Comparison of ENCODE assay signal across 19 mouse cellular contexts in genomic region chr16:94731027-94731426, GRCm38 (mm10).
"Had no signal": no experiment of that assay in that cellular context is flagged by ENCODE, and none has a peak within 500 bp of the region (broad histone marks: within the 10 kb centered on the region; RNA-seq: fewer than 3 reads in every experiment).

No protein-coding gene starts in this region.

- H3K9ac ChIP-seq: liver, embryonic 13.5 days; liver, embryonic 15.5 days; liver, postnatal 0 days; lung, embryonic 15.5 days; midbrain, embryonic 13.5 days; midbrain, embryonic 15.5 days; neural tube, embryonic 12.5 days had no signal

- H3K9me3 ChIP-seq: liver, embryonic 15.5 days; lung, embryonic 15.5 days; midbrain, embryonic 13.5 days; midbrain, embryonic 15.5 days; neural tube, embryonic 12.5 days had no signal

- H3K27me3 ChIP-seq: liver, embryonic 13.5 days; liver, embryonic 15.5 days; lung, embryonic 15.5 days; midbrain, embryonic 13.5 days; midbrain, embryonic 15.5 days; neural tube, embryonic 12.5 days had no signal

- ATAC-seq: liver, postnatal 0 days; lung, postnatal 0 days; midbrain, embryonic 13.5 days; midbrain, embryonic 15.5 days had no signal

- H3K27ac ChIP-seq: liver, embryonic 13.5 days; liver, embryonic 15.5 days; lung, embryonic 15.5 days; macrophage; midbrain, embryonic 13.5 days; midbrain, embryonic 15.5 days; neural tube, embryonic 12.5 days had no signal

- H3K36me3 ChIP-seq: liver, embryonic 15.5 days; lung, embryonic 15.5 days; midbrain, embryonic 13.5 days; midbrain, embryonic 15.5 days; neural tube, embryonic 12.5 days had no signal

- H3K4me2 ChIP-seq: liver, embryonic 13.5 days; liver, embryonic 15.5 days; lung, embryonic 15.5 days; midbrain, embryonic 11.5 days; midbrain, embryonic 13.5 days; midbrain, embryonic 15.5 days; neural tube, embryonic 12.5 days had no signal

- H3K4me1 ChIP-seq: liver, embryonic 13.5 days; liver, embryonic 15.5 days; lung, embryonic 15.5 days; megakaryocyte, embryonic 14.5 days; midbrain, embryonic 15.5 days had no signal

- DNase-seq: liver, embryonic 13.5 days; liver, postnatal 0 days; lung, adult 2 months; lung, postnatal 14 days; lung, postnatal 36 days; retina, postnatal 1 day; spleen, adult 18-20 months; thymus, adult 18-20 months; thymus, postnatal 14 days; thymus, postnatal 36 days had no signal

- H3K4me3 ChIP-seq: liver, embryonic 13.5 days; liver, embryonic 15.5 days; lung, embryonic 15.5 days; megakaryocyte, embryonic 14.5 days; midbrain, embryonic 13.5 days; midbrain, embryonic 15.5 days; neural tube, embryonic 12.5 days had no signal
